Mouse (Mus musculus): ENCODE measurements around the gene Dhx9. TPM values are rescaled to one million over a fixed set of nuclear protein-coding genes. Genes with fewer than 3 reads are reported as not detected.

Gene Dhx9
- total and polyA plus RNA-seq, 2 experiments from 2014 or later, result 12.7 to 45.8 TPM

DNA sequence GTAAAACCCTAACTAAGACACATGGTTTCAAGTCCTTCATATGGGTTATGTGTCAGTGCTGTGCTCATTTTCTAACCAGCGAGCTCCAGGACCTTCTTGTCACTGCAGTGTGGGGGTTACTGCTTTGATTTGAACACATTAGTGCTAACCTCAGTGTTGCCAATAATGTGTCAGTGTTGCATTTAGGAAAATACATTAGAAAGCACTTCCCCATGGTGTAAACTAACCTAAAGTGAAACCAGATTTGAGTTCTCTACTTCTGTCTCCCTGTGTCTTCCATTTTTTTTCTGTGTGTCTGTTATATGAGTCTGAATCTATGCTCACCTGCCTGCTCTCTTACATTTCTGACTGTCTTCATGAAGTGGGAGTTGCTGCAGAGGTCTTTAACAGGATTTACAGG is 44.4 kb downstream of the Dhx9 start:
- ATAC-seq (ENCODE audit: insufficient read depth, low read depth) (no peak), DNase-seq (ENCODE audit: low spot score) (no peak)
- TF ChIP-seq EP300 (IDR thresholded peaks at IDR 0.05; ENCODE audit: low read depth) (no peak), CTCF (IDR thresholded peaks at IDR 0.05; ENCODE audit: low read depth) (no peak)
- WGBS, result 71% methylated on average over 1 of the region's 1 CpGs
- H3K4me3 ChIP-seq (ENCODE audit: low read depth, low read length), result no peak overlapping the region
- no peak overlapping the region for H3K27ac ChIP-seq (ENCODE audit: low read depth)
- H3K4me1 ChIP-seq (ENCODE audit: control insufficient read depth, insufficient read depth), result no peaks in the 10 kb centered on the region
- no peak overlapping the region for H3K9ac ChIP-seq (replicated peaks; ENCODE audit: low read depth, low read length)
- H3K36me3 ChIP-seq (replicated peaks; ENCODE audit: control insufficient read depth, insufficient read depth, low read length), result no peaks in the 10 kb centered on the region
- no peak overlapping the region for H3K4me2 ChIP-seq (ENCODE audit: low read depth, low read length)
- no peaks in the 10 kb centered on the region; the same call in 1 of the 2 replicates for H3K9me3 ChIP-seq (replicated peaks; ENCODE audit: control insufficient read depth, low read length)
- H3K27me3 ChIP-seq (ENCODE audit: control insufficient read depth, insufficient read depth, low read length), result no peaks in the 10 kb centered on the region

DNA sequence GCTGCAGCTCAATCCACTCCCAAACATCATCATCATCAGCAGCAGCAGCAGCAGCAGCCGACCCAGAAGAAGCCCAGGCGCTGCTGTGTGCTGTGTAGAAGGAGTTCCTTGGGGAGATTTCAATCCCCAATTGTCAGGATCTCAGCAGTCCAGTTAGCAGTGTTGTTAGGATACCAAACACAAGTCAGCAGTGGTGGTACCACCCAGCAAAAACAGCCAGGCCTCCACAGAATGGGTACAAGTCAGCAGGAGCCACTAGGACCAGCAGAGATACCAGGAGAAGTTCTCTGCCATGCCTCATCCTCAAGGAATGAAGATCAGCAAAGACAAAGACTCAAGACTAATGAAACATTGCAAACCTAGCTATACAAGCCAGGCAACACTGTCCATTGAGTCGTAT is 45.8 kb downstream of the Dhx9 start:
- WGBS, result 74% methylated on average over 3 of the region's 3 CpGs
- TF ChIP-seq EP300 (IDR thresholded peaks at IDR 0.05; ENCODE audit: low read depth) (no peak), CTCF (IDR thresholded peaks at IDR 0.05; ENCODE audit: low read depth) (no peak)
- DNase-seq (ENCODE audit: low spot score) (no peak), ATAC-seq (ENCODE audit: insufficient read depth, low read depth) (no peak)
- Histone ChIP-seq H3K27ac (ENCODE audit: low read depth) (no peak overlapping the region), H3K4me3 (ENCODE audit: low read depth, low read length) (no peak overlapping the region), H3K27me3 (ENCODE audit: control insufficient read depth, insufficient read depth, low read length) (no peaks in the 10 kb centered on the region), H3K4me1 (ENCODE audit: control insufficient read depth, insufficient read depth) (no peaks in the 10 kb centered on the region), H3K9me3 (replicated peaks; ENCODE audit: control insufficient read depth, low read length) (no peaks in the 10 kb centered on the region; the same call in 1 of the 2 replicates), H3K4me2 (ENCODE audit: low read depth, low read length) (no peak overlapping the region), H3K36me3 (replicated peaks; ENCODE audit: control insufficient read depth, insufficient read depth, low read length) (no peaks in the 10 kb centered on the region), H3K9ac (replicated peaks; ENCODE audit: low read depth, low read length) (no peak overlapping the region)

DNA sequence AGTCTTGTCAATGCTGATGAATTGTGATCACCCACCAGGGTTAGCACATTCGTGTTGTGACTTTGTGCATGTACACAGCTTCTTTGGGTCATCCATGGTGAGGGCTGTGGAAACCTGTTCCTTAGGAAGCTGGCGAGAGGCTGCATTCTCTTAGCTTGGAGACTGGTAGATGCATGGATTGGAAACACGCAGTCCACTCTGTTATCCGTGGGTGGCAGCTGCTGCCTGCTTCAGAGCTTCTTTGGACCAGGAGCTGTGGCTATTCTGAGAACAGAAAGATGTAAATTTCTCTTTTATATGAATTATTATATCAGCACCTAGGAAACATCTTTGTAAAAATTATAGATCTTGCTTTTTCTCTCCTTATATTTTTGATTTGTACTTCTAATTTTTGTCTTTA is 46.7 kb downstream of the Dhx9 start:
- Histone ChIP-seq H3K4me1 (ENCODE audit: control insufficient read depth, insufficient read depth) (no peaks in the 10 kb centered on the region), H3K27ac (ENCODE audit: low read depth) (no peak overlapping the region), H3K4me3 (ENCODE audit: low read depth, low read length) (no peak overlapping the region), H3K9me3 (replicated peaks; ENCODE audit: control insufficient read depth, low read length) (no peaks in the 10 kb centered on the region; the same call in 1 of the 2 replicates), H3K27me3 (ENCODE audit: control insufficient read depth, insufficient read depth, low read length) (no peaks in the 10 kb centered on the region), H3K4me2 (ENCODE audit: low read depth, low read length) (no peak overlapping the region), H3K9ac (replicated peaks; ENCODE audit: low read depth, low read length) (no peak overlapping the region), H3K36me3 (replicated peaks; ENCODE audit: control insufficient read depth, insufficient read depth, low read length) (no peaks in the 10 kb centered on the region)
- 84% methylated on average over 4 of the region's 4 CpGs for WGBS
- TF ChIP-seq EP300 (IDR thresholded peaks at IDR 0.05; ENCODE audit: low read depth) (no peak), CTCF (IDR thresholded peaks at IDR 0.05; ENCODE audit: low read depth) (no peak)
- DNase-seq (ENCODE audit: low spot score) (no peak), ATAC-seq (ENCODE audit: insufficient read depth, low read depth) (no peak)

DNA sequence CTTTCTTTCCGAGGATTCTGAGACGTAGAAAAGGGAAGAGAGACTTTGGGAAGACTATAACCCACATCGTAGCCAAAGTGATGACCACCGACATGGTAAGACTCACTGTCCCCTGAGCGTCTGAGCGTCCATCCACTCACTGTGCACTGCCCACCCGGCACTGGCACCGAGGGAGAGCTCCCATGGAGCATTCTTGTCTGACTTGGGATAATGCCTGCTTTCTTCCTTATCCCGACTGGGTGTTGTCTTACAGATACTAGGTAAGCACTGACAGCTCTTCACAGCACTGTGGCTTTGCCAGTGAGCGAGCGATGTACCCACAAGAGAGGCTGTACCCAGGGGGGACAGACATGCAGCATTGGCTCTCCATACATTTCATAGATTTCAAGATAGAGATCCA is 49.9 kb downstream of the Dhx9 start:
- DNase-seq (ENCODE audit: low spot score), result no peak
- H3K9me3 ChIP-seq (replicated peaks; ENCODE audit: control insufficient read depth, low read length), result no peaks in the 10 kb centered on the region; the same call in 1 of the 2 replicates
- no peak for ATAC-seq (ENCODE audit: insufficient read depth, low read depth)
- 79% methylated on average over 11 of the region's 11 CpGs for WGBS
- no peaks in the 10 kb centered on the region for H3K4me1 ChIP-seq (ENCODE audit: control insufficient read depth, insufficient read depth)
- no peaks in the 10 kb centered on the region for H3K36me3 ChIP-seq (replicated peaks; ENCODE audit: control insufficient read depth, insufficient read depth, low read length)
- TF ChIP-seq EP300 (IDR thresholded peaks at IDR 0.05; ENCODE audit: low read depth) (no peak), CTCF (IDR thresholded peaks at IDR 0.05; ENCODE audit: low read depth) (no peak)
- H3K4me2 ChIP-seq (ENCODE audit: low read depth, low read length), result no peak overlapping the region
- no peaks in the 10 kb centered on the region for H3K27me3 ChIP-seq (ENCODE audit: control insufficient read depth, insufficient read depth, low read length)
- H3K27ac ChIP-seq (ENCODE audit: low read depth), result no peak overlapping the region
- H3K4me3 ChIP-seq (ENCODE audit: low read depth, low read length), result no peak overlapping the region
- no peak overlapping the region for H3K9ac ChIP-seq (replicated peaks; ENCODE audit: low read depth, low read length)

DNA sequence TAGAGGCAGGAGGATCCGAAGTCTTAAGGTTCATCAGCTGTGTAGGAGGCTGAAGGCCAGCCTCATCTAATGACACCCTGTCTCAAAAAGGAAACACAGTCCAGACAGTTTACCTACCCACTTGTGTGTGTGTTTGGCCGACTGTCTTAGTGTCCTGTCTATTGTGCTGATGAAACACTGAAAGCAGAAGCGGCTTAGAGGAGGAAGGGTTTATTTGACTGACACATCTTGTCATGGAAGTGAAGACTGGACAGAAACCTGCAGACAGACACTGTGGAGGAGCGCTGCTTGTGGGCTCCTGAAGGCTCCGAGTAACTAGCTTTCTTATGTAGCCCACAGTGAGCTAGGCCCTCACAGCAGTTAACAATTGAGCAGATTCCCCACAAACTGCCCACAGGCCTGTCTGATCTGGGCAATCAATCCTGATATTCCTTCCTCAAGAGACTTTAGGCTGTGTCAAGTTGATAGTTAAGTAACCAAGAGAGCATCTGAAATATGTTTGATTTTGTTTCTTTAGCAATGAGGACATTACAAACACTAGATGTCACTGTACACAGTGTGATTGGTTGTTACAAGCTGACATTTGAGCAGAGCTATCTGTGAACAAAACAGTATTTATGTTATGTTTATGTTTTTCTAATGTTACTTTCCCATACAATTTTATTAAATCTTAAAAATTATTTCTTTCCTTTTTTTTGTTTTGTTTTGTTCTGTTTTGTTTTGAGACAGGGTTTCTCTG is 53.4 kb downstream of the Dhx9 start:
- Histone ChIP-seq H3K4me3 (ENCODE audit: low read depth, low read length) (no peak overlapping the region), H3K9ac (replicated peaks; ENCODE audit: low read depth, low read length) (no peak overlapping the region), H3K27me3 (ENCODE audit: control insufficient read depth, insufficient read depth, low read length) (no peaks in the 10 kb centered on the region), H3K4me2 (ENCODE audit: low read depth, low read length) (no peak overlapping the region), H3K27ac (ENCODE audit: low read depth) (no peak overlapping the region), H3K36me3 (replicated peaks; ENCODE audit: control insufficient read depth, insufficient read depth, low read length) (no peaks in the 10 kb centered on the region), H3K9me3 (replicated peaks; ENCODE audit: control insufficient read depth, low read length) (no peaks in the 10 kb centered on the region), H3K4me1 (ENCODE audit: control insufficient read depth, insufficient read depth) (no peaks in the 10 kb centered on the region)
- ATAC-seq (ENCODE audit: insufficient read depth, low read depth), result no peak
- TF ChIP-seq CTCF (IDR thresholded peaks at IDR 0.05; ENCODE audit: low read depth) (no peak; the same call in 1 of the 2 replicates), EP300 (IDR thresholded peaks at IDR 0.05; ENCODE audit: low read depth) (no peak)
- WGBS, result 77% methylated on average over 5 of the region's 5 CpGs
- no peak for DNase-seq (ENCODE audit: low spot score)

DNA sequence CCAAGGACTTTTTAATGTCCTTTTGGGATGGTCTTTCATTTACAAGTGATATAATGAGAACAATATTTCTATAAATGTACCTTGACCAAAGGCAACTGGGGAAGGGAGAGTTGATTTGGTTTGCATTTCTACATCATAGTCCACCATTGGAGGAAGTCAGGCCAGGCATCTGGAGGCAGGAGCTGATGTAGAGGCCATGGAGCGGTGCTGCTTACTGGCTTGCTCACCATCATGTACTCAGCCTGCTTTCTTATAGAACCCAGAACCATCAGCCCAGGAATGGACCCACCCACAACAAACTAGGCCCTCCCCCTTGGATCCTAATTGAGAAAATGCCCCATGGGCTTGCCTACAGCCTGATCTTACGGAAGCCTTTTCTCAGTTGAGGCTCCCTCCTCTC is 55.1 kb downstream of the Dhx9 start:
- H3K27ac ChIP-seq (ENCODE audit: low read depth), result no peak overlapping the region
- TF ChIP-seq CTCF (IDR thresholded peaks at IDR 0.05; ENCODE audit: low read depth), result no peak
- no peak for TF ChIP-seq EP300 (IDR thresholded peaks at IDR 0.05; ENCODE audit: low read depth)
- no peak overlapping the region for H3K4me3 ChIP-seq (ENCODE audit: low read depth, low read length)
- no peak overlapping the region for H3K9ac ChIP-seq (replicated peaks; ENCODE audit: low read depth, low read length)
- no peaks in the 10 kb centered on the region for H3K36me3 ChIP-seq (replicated peaks; ENCODE audit: control insufficient read depth, insufficient read depth, low read length)
- ATAC-seq (ENCODE audit: insufficient read depth, low read depth) (no peak), DNase-seq (ENCODE audit: low spot score) (no peak)
- no peak overlapping the region for H3K4me2 ChIP-seq (ENCODE audit: low read depth, low read length)
- 98% methylated on average over 2 of the region's 2 CpGs for WGBS
- H3K9me3 ChIP-seq (replicated peaks; ENCODE audit: control insufficient read depth, low read length), result no peaks in the 10 kb centered on the region
- H3K4me1 ChIP-seq (ENCODE audit: control insufficient read depth, insufficient read depth), result no peaks in the 10 kb centered on the region
- no peaks in the 10 kb centered on the region for H3K27me3 ChIP-seq (ENCODE audit: control insufficient read depth, insufficient read depth, low read length)

Data from heart, postnatal 0 days (tissue).